Mouse (Mus musculus): ENCODE measurements around the gene Trim25.

DNA sequence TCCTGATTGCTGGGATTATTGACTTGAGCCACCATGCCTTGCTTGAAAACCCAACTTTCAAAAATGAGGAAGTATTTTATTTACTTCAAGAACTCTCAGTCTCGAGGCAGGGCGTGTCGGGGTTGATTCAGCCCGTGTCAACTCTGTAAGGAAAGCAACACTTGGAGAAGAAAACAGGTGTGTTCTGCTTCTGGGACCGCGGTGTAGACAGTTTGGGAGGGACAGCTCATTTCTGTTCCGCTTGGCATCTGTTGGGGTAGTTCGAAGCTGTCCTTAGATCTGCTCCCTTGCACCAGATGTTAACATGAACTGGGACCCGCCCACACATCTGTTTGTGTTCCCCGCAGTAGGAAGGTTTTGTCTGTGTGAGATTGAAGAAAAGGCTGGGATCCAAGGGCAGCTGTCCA, 28.8 kb downstream of the Trim25 start:
- TF ChIP-seq POLR2A (IDR thresholded peaks at IDR 0.05; ENCODE audit: low read depth, low read length) (no peak), CTCF (IDR thresholded peaks at IDR 0.05; ENCODE audit: borderline replicate concordance, insufficient read depth, low read length) (no peak)

Data from embryonic fibroblast, embryonic 13.5 days (primary cell).